Mouse (Mus musculus): ENCODE data around the gene Psmg4.

Gene Psmg4

DNA sequence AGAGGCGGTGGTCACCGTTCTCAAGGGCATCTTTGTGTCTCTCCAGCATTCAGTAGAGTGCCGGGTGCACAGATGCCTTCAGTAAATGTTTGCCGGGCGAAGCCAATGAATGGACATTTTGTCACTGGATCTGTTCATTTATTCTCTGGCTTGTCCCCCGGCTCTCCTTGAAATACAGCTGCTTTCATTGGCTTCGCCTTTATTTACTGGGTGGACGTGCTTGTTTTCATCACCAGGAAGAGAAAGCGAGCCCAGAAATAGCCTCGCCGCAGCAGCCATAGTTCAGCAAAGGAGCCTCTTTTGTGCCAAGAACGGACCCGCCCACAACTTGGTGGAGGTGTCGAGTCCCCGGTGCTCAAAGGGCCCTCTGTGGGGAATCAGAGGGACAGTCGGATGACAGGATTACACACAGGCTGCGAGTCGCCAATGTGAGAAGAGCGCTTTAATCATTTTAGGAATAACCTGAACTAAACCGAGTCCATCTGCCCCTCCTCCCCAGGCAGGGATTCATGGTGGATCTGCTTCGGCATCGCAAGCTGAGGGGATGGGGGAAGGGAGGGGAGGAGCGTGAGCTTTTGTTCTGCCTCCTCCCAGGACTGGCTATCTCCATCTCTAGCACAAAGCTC lies 13.9 kb upstream of the Psmg4 start:
- peak; percentile 56 for ATAC-seq (ENCODE audit: low TSS enrichment)

GRCm38 (mm10) chr13:34149463-34150176 lies 13.1 kb upstream of the Psmg4 start:
- ATAC-seq (ENCODE audit: low TSS enrichment), result no peak

GRCm38 (mm10) chr13:34150271-34151027 lies 12.3 kb upstream of the Psmg4 start:
- ATAC-seq (ENCODE audit: low TSS enrichment), result 0 out of 2 replicates have a peak, but pooled peaks have one; percentile 23

- ATAC-seq (ENCODE audit: low TSS enrichment), result no peak
Measured at GRCm38 (mm10) chr13:34151425-34151824, 11.3 kb upstream of the Psmg4 start.

GRCm38 (mm10) chr13:34152695-34153094 lies 10.1 kb upstream of the Psmg4 start:
- no peak for ATAC-seq (ENCODE audit: low TSS enrichment)

DNA sequence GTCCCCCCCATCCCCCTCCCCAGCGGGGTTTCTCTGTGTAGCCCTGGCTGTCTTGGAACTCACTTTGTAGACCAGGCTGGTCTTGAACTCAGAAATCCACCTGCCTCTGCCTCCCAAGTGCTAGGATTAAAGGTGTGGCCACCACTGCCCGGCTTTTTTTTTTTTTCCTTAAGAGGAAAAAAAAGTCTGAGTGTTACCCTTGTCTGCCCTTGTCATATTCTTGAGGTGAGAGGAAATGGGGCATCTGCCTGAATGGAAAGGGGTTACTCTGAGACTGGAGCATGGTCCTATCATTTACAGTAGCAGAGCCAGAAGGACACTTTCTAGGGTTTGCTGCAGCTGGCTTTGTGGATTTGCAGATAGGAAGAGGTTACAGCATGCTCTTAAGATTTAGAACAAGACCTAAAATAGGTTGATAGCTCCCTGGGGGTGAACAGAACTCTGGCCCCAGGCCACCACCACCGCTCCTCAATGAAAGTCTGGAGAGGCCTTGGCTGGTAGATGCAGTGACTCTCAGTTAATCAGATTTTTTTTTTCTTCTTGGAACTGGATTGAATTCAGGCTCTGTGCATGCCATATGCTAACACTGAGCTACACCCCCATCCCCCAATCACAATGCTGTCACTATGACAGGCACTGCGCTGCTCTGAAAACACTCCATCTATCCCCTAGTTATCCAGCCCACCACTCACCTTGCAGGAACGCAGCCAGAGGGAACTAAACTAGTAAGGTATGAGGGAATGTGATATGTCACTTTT lies 9.3 kb upstream of the Psmg4 start:
- no peak for ATAC-seq (ENCODE audit: low TSS enrichment)

DNA sequence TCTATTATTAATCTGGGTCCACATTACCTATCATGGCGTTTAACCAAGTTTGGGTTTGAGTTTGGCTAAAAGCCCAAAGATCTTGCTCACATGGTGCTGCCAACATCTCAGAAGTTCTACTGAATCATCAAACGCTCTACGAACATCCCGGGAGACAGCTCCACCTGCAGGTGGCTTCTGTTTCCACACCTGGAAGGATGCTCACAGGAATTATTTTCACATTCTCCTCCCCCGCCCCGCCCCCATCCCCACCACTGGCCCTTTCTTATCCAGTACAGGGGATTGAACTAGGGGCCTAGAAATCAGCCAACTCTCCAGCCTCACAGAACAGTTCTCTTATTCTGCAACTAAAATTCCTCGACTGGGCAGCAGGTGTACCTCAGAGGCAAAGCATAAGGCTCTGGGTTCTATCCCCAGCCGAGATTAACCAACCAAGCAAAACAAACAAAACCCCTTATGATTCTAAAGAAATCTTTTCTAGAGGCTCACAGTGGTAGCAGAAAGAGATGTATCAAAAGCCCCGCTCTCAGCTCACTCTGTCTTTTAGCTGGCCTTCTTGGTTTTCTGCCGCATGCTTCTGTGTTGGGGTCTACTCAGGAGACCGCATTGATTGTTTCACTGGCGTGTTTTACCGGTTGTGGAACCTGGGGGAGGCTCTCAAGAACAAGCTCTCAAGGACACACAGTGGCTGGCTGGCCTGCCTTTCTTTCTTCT lies 8.4 kb upstream of the Psmg4 start:
- ATAC-seq (ENCODE audit: low TSS enrichment), result peak; percentile 46; the same call in 1 of the 2 replicates

GRCm38 (mm10) chr13:34154931-34155272 lies 7.9 kb upstream of the Psmg4 start:
- no peak for ATAC-seq (ENCODE audit: low TSS enrichment)

DNA sequence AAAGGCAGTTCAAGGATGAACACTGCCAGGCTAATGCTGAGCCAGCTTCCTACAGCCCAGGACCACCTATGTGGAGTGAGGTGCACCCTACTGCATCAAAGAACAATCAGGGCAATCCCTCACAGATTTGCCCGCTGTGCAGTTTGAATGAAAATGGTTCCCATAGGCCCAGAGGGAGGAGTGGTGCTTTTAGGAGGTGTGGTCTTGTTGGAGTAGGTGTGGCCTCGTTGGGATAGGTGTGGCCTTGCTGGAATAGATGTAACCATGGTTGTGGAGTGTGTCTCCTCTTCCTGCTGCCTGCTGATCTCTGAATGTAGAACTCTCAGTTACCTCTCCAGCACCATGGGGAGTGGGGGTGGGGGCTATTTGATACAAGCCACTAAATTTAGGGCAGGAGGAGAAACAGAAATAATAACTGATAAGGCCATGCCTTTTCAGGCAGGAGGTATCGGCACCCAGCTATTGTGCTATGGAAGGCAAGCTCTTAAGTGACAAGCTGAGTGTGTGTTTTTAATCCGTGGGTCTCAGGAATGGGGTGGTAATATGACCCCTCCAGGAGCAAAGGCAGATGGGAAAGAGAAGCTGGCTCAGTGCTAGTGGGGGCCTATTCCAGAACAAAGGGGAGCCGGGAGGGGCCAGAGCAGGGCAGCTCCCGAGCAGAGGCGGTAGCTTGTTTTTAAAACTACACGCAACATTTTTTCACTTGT lies 6.5 kb upstream of the Psmg4 start:
- no peak for ATAC-seq (ENCODE audit: low TSS enrichment)

DNA sequence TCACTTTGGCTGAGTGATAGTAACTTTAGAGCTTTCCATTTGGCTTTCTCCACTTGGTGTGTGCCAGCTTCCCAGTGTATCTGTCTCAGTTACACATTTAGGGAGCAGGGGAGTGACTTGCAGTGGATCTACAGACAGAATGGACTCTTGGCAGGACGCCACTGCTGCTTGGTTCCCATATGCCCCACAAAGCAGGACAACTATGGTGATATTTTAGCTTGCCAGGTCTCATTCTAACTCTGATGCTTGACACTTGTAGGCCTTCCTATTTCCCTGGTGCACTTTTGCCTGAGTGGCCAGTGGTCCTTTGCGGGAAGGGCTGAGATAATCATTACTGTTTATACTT lies 6.0 kb upstream of the Psmg4 start:
- ATAC-seq (ENCODE audit: low TSS enrichment), result 0 out of 2 replicates have a peak, but pooled peaks have one; percentile 26

DNA sequence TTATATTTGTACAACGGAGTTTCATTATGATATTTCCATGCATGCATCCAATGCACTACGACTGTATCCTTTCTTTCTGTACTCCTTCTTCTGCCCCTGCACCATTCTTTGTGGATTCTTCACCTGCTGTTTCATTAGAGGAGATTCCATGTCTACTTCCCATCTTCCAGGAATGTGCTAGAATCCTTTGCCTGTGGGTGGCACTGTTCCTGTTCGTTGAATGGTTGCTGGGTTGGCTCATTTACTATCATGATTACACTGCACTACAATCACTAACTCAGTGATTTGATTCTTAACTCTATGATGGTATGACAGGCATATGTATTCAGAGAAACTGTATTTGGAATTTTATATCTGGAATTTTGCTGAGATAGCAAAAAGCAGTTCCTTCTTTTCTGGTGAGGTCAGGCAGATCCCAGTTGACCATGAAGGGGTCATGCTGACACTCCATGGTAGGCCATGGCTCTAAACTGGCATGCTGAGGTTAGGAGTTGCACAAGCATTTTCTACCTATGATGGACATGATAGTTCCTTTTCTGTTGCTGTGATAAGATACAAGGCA lies 5.1 kb upstream of the Psmg4 start:
- ATAC-seq (ENCODE audit: low TSS enrichment), result no peak

DNA sequence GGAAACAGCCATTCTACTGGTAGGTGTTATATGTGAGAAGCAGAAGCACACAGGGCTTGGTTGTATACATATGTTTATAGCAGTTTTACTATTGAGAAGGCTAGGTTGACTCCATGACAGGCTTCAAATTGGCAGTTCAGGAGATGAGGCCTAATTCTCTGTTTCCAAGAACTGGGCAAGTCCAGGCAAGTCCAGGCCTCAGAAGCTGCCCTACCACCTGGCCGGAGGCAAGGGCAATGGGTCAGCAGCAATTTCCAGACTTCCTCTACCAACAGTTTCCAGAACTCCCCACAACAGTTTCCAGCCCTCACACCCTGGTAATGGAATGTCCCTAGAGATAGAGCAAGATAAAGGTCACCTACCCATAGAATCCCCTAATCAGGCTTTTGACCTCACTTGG lies 2.8 kb upstream of the Psmg4 start:
- ATAC-seq (ENCODE audit: low TSS enrichment), result no peak

DNA sequence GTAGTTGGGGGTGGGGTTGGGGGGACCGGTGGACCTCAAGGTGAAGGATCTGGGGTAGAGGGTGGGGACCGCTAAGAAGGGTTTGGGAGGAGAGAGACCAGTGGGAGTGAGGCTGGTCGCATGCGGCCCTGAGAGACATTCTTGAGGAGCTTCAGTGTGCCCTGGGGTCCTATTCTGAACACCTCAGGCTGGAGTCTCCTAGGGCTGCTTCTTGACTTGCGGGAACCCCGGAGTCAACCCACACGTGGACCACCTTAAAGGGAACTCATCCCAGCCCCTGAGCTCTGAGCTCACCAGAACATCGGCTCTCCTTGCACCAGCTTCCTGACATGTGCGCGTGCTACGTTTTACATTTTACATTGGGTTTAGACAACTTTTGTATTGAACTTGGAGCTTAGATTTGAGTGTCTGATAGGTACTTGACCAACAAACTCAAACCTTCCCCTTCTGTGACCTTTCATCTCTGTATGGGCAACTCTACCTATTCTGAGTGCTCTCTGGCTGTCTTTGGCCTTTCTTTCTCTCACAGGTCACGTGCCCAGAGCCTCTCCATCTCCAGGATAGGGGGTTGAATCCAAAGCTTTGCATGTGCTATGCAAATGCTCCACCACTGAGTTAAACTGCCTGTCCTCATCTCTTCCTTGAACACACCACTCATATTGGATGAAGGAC lies 676 bp downstream of the Psmg4 start:
- ATAC-seq (ENCODE audit: low TSS enrichment), result peak; percentile 47

DNA sequence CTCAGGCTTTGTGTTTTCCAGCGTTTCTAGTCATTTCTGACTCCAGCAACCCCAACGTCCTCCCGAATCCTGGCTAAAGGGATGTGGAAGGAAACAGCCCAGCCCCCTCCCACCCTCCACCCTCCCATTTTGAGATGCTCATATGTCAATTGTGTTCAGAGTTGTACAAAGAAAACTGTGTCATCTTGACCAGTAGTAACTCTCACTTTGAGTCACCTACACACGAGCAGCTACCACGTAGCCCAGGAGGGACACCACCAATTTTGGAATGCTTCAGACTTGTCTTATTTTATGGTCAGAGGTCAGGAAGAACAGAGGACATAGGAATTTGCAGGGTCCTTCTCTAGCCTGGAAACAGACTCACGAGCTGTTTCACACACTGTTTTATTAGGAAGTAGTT lies 11.3 kb downstream of the Psmg4 start:
- ATAC-seq (ENCODE audit: low TSS enrichment), result no peak

- ATAC-seq (ENCODE audit: low TSS enrichment), result no peak
Measured at GRCm38 (mm10) chr13:34181624-34182023, 18.9 kb downstream of the Psmg4 start.

- ATAC-seq (ENCODE audit: low TSS enrichment), result no peak
Measured at GRCm38 (mm10) chr13:34185371-34185770, 22.6 kb downstream of the Psmg4 start.

GRCm38 (mm10) chr13:34187571-34187970 lies 24.8 kb downstream of the Psmg4 start:
- peak; percentile 92 for ATAC-seq (ENCODE audit: low TSS enrichment)

- peak; percentile 17; the same call in 1 of the 2 replicates for ATAC-seq (ENCODE audit: low TSS enrichment)
Measured at GRCm38 (mm10) chr13:34192414-34193191, 29.8 kb downstream of the Psmg4 start.

- ATAC-seq (ENCODE audit: low TSS enrichment), result no peak
Measured at GRCm38 (mm10) chr13:34193384-34193783, 30.6 kb downstream of the Psmg4 start.

Measured in frontal cortex, adult (tissue).